8 mouse cellular contexts compared by ENCODE assay signal in genomic region chr8:111940171-111941100, GRCm38 (mm10). TPM values are rescaled to one million over a fixed set of nuclear protein-coding genes. Genes with fewer than 3 reads are reported as not detected.
DNase-seq lines count a peak whose midpoint lies in the region; ATAC-seq and TF ChIP-seq lines count a peak whose summit lies in the region.

TSS of gene Gabarapl2 (plus strand) at chr8:111940703.

- peak within 1 kb of the TSS; percentile 82 for H3K27ac ChIP-seq in hindbrain, embryonic 13.5 days

- CTCF ChIA-PET in Patski (lab: Charles Lee), result no interaction called here

- WGBS in hindbrain, embryonic 13.5 days, result under 1% methylated on average over 65 of the region's 65 CpGs

- H3K9me3 ChIP-seq in hindbrain, embryonic 13.5 days, result no peaks in the 10 kb centered on the region

- peak; percentile 75 for DNase-seq in Patski (ENCODE audit: low read depth, low spot score)
- DNase-seq in cerebellum, postnatal 14 days, result peak; percentile 98 to 99
- peak; percentile 92 to 93 for DNase-seq in frontal cortex, postnatal 14 days (ENCODE audit: low spot score in 2 of 2)
- peak; percentile 90 to 91 for DNase-seq in layer of hippocampus, postnatal 25 days (ENCODE audit: extremely low spot score in 1 of 2, low spot score in 1 of 2)
- DNase-seq in lung, postnatal 25 days (ENCODE audit: low spot score), result peak; percentile 99
- DNase-seq in retina, embryonic 14.5 days (ENCODE audit: low spot score), result peak; percentile 99
- DNase-seq in thymus, postnatal 4 days, result peak; percentile 98

- POLR2A ChIA-PET in Patski (lab: Charles Lee), result no interaction called here

- peak within 1 kb of the TSS; percentile 98 for H3K9ac ChIP-seq in hindbrain, embryonic 13.5 days

- no peak for TF ChIP-seq CTCF in Patski (IDR thresholded peaks at IDR 0.05)

- H3K4me2 ChIP-seq in hindbrain, embryonic 13.5 days, result peak within 1 kb of the TSS; percentile 100

- in situ Hi-C loops in Patski (cut with MboI; ENCODE audit: low pct_unique_long_range_greater_than_20kb), result no loop called here

- H3K4me3 ChIP-seq in hindbrain, embryonic 13.5 days, result peak within 1 kb of the TSS; percentile 99

- H3K4me1 ChIP-seq in hindbrain, embryonic 13.5 days (replicated peaks), result peaks cover 22% of the 10 kb centered on the region

- peak; percentile 96 for ATAC-seq in Patski
- ATAC-seq in hindbrain, embryonic 13.5 days (ENCODE audit: low FRiP score), result peak; percentile 96

- peaks cover 32% of the 10 kb centered on the region for H3K36me3 ChIP-seq in hindbrain, embryonic 13.5 days

- H3K27me3 ChIP-seq in Patski, result no peaks in the 10 kb centered on the region
- no peaks in the 10 kb centered on the region for H3K27me3 ChIP-seq in hindbrain, embryonic 13.5 days

RNA-seq across cellular contexts. Expression of gene Gabarapl2, which starts in this region (rescaled TPM):
- polyA plus RNA-seq in Patski (2021), result 170 TPM
- 472 and 492 TPM in 2 replicates for polyA plus RNA-seq in hindbrain, embryonic 13.5 days (2015; fragmentation: Nextera tagmentation; extraction: Ambion mirVana)
- total RNA-seq in layer of hippocampus, postnatal 25 days (2021), result 100 to 1,000 TPM; 196 to 239 TPM

Comparison
In these comparisons a context has a peak if more than half of its experiments do, and no peak if none do; other contexts are left out.
1. Peak in every context shown above with its lines: DNase-seq, ATAC-seq, H3K4me3 ChIP-seq and H3K27ac ChIP-seq.